Mouse (Mus musculus): ENCODE measurements around the gene Nup43. TPM values are rescaled to one million over a fixed set of nuclear protein-coding genes. Genes with fewer than 3 reads are reported as not detected.

Gene Nup43
- polyA plus RNA-seq, 1 experiment from 2014 or later: 35.4 TPM

GRCm38 (mm10) chr10:7726501-7726812 lies 59.2 kb downstream of the Nup43 start:
- Histone ChIP-seq H3K4me1 (ENCODE audit: control insufficient read depth in 2 of 2, insufficient read depth in 2 of 2, low read length in 2 of 2) (peaks cover 0 to 3% of the 10 kb centered on the region in 2 experiments; a peak in 2 of 4 replicates), H3K27ac (replicated peaks in 1 of 2; ENCODE audit: control insufficient read depth in 1 of 2, insufficient read depth in 1 of 2, low read depth in 2 of 2, low read length in 2 of 2) (no peak overlapping the region; a peak in 1 of 4 replicates), H3K27me3 (ENCODE audit: control insufficient read depth, insufficient read depth, low read length) (no peaks in the 10 kb centered on the region), H3K36me3 (ENCODE audit: control insufficient read depth, insufficient read depth, low read length) (no peaks in the 10 kb centered on the region), H3K9me3 (ENCODE audit: control insufficient read depth, low read length) (no peaks in the 10 kb centered on the region), H3K4me3 (ENCODE audit: control insufficient read depth in 1 of 2, insufficient read depth in 1 of 2, low read depth in 1 of 2, low read length in 2 of 2) (peak overlapping the region; percentile 69 to 76), H3K4me2 (ENCODE audit: low read length) (peak overlapping the region; percentile 92), H3K9ac (ENCODE audit: low read length) (peak overlapping the region; percentile 78)
- no peak for ATAC-seq (ENCODE audit: insufficient number of reproducible peaks, insufficient read depth, low FRiP score, low read depth)
- WGBS: 1% methylated on average over 8 of the region's 8 CpGs

- Histone ChIP-seq H3K4me1 (ENCODE audit: control insufficient read depth in 2 of 2, insufficient read depth in 2 of 2, low read length in 2 of 2) (peaks cover 0 to 3% of the 10 kb centered on the region in 2 experiments; a peak in 2 of 4 replicates), H3K36me3 (ENCODE audit: control insufficient read depth, insufficient read depth, low read length) (no peaks in the 10 kb centered on the region), H3K27me3 (ENCODE audit: control insufficient read depth, insufficient read depth, low read length) (no peaks in the 10 kb centered on the region), H3K4me3 (ENCODE audit: control insufficient read depth in 1 of 2, insufficient read depth in 1 of 2, low read depth in 1 of 2, low read length in 2 of 2) (peak overlapping the region in 1 of 2 experiments; percentile 69; a peak in 1 of 4 replicates), H3K9ac (ENCODE audit: low read length) (peak overlapping the region; percentile 78), H3K4me2 (ENCODE audit: low read length) (peak overlapping the region; percentile 92), H3K27ac (replicated peaks in 1 of 2; ENCODE audit: control insufficient read depth in 1 of 2, insufficient read depth in 1 of 2, low read depth in 2 of 2, low read length in 2 of 2) (no peak overlapping the region), H3K9me3 (ENCODE audit: control insufficient read depth, low read length) (no peaks in the 10 kb centered on the region)
- no peak for ATAC-seq (ENCODE audit: insufficient number of reproducible peaks, insufficient read depth, low FRiP score, low read depth)
- WGBS: 18% methylated on average over 3 of the region's 3 CpGs
These were observed 59.7 kb downstream of the Nup43 start for GRCm38 (mm10) chr10:7727011-7727410.

Other genes with a start within 250 kb of the Nup43 start
- 7.9 and 9.0 TPM in 2 replicates for gene Ulbp1, start 193.9 kb upstream of the Nup43 start, polyA plus RNA-seq (2014; fragmentation: Nextera tagmentation; extraction: Ambion mirVana)
- 1.5 and 1.9 TPM in 2 replicates for gene Lrp11, start 77.7 kb upstream of the Nup43 start, polyA plus RNA-seq (2014; fragmentation: Nextera tagmentation; extraction: Ambion mirVana)
- 130 and 134 TPM in 2 replicates for gene Pcmt1, start 13.6 kb downstream of the Nup43 start, polyA plus RNA-seq (2014; fragmentation: Nextera tagmentation; extraction: Ambion mirVana)
- gene Lats1, start 13.7 kb downstream of the Nup43 start, polyA plus RNA-seq (2014; fragmentation: Nextera tagmentation; extraction: Ambion mirVana): 5.3 and 6.0 TPM in 2 replicates
- gene Katna1, start 58.5 kb downstream of the Nup43 start, polyA plus RNA-seq (2014; fragmentation: Nextera tagmentation; extraction: Ambion mirVana): 33.5 and 34.2 TPM in 2 replicates
- gene Ginm1, start 125.3 kb downstream of the Nup43 start, polyA plus RNA-seq (2014; fragmentation: Nextera tagmentation; extraction: Ambion mirVana): 80.4 and 89.8 TPM in 2 replicates
- 26.3 and 27.8 TPM in 2 replicates for gene Ppil4, start 125.4 kb downstream of the Nup43 start, polyA plus RNA-seq (2014; fragmentation: Nextera tagmentation; extraction: Ambion mirVana)
- gene Zc3h12d, start 165.0 kb downstream of the Nup43 start, polyA plus RNA-seq (2014; fragmentation: Nextera tagmentation; extraction: Ambion mirVana): 0.14 and 0.18 TPM in 2 replicates

Measured in heart, embryonic 14.5 days (tissue).